Mouse (Mus musculus): Measurements from ENCODE around the gene Ccdc172. TPM values are rescaled to one million over a fixed set of nuclear protein-coding genes. Genes with fewer than 3 reads are reported as not detected.

Gene Ccdc172
- polyA plus RNA-seq (2015; fragmentation: Nextera tagmentation; extraction: Ambion mirVana), result not detected in 2 replicates

- H3K9ac ChIP-seq, result no peak within 1 kb of the TSS
- no peaks in the 10 kb centered on the region for H3K4me1 ChIP-seq
- no peaks in the 10 kb centered on the region for H3K27me3 ChIP-seq
- no peak for ATAC-seq (replicated peaks; ENCODE audit: low FRiP score)
- H3K27ac ChIP-seq, result no peak within 1 kb of the TSS
- WGBS, result 92% methylated on average over 17 of the region's 17 CpGs
- H3K4me2 ChIP-seq, result no peak within 1 kb of the TSS
- H3K4me3 ChIP-seq (replicated peaks), result no peak within 1 kb of the TSS
- no peaks in the 10 kb centered on the region for H3K9me3 ChIP-seq (replicated peaks)
- no peaks in the 10 kb centered on the region for H3K36me3 ChIP-seq
Observed at GRCm38 (mm10) chr19:58511818-58512217, at the start of gene Ccdc172. Gene Ccdc172 (plus strand): TSS chr19:58511993.

DNA sequence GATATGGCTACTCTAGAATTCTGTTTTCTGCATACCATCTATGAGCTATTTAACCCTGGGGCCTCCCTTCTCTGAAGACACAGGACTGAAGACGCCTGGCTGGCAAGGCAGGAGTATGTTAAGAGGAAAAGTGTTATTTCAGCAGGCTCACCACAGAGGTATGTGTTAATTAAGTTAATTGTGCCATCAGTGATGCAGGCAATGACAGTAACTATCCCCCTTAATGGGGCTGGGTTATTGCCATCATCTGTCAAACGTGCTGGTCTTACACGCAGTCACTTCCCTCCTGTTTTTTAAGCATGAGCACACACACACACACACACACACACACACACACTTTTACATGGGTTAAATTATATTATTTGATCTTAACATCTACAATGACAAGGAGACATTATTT, 48.0 kb upstream of the Ccdc172 start:
- Histone ChIP-seq H3K9ac (no peak overlapping the region), H3K27ac (no peak overlapping the region), H3K9me3 (replicated peaks) (peaks cover 4% of the 10 kb centered on the region), H3K4me3 (replicated peaks) (no peak overlapping the region), H3K4me1 (peaks cover 5% of the 10 kb centered on the region; the same call in 1 of the 2 replicates), H3K36me3 (no peaks in the 10 kb centered on the region), H3K27me3 (no peaks in the 10 kb centered on the region; the same call in 1 of the 2 replicates), H3K4me2 (no peak overlapping the region)
- WGBS, result 46% methylated on average over 3 of the region's 3 CpGs
- no peak for ATAC-seq (replicated peaks; ENCODE audit: low FRiP score)

GRCm38 (mm10) chr19:58468331-58468730, 43.5 kb upstream of the Ccdc172 start:
- no peak for ATAC-seq (replicated peaks; ENCODE audit: low FRiP score)
- Histone ChIP-seq H3K4me2 (no peak overlapping the region), H3K9me3 (replicated peaks) (peaks cover 4% of the 10 kb centered on the region), H3K36me3 (no peaks in the 10 kb centered on the region), H3K4me1 (peaks cover 4% of the 10 kb centered on the region; the same call in 1 of the 2 replicates), H3K9ac (no peak overlapping the region), H3K27ac (no peak overlapping the region), H3K27me3 (no peaks in the 10 kb centered on the region), H3K4me3 (replicated peaks) (no peak overlapping the region)
- WGBS, result 54% methylated on average over 2 of the region's 2 CpGs

DNA sequence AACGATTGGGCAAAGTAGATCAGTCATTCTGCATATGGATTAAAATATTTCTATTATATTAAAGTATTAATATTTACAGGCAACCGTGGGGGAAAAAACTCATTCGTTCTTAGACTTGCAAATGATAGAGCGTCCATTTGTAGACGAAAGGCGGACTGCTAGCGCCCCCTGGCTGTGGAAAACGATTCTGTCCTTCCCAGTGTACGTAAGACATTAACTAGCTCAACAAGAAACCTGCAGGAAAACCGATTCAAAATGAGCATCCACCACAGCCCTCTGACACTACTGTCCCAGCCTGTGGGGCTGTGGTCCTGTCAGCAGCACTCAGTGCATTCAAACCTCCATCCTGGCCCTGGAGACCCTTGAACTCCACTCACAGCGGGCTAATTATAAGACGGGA, 42.4 kb upstream of the Ccdc172 start:
- 17% methylated on average over 12 of the region's 12 CpGs for WGBS
- ATAC-seq (replicated peaks; ENCODE audit: low FRiP score), result no peak
- no peak overlapping the region for H3K4me2 ChIP-seq

GRCm38 (mm10) chr19:58474251-58474650, 37.5 kb upstream of the Ccdc172 start:
- no peak for ATAC-seq (replicated peaks; ENCODE audit: low FRiP score)
- Histone ChIP-seq H3K27me3 (no peaks in the 10 kb centered on the region), H3K4me3 (replicated peaks) (no peak overlapping the region), H3K4me2 (no peak overlapping the region), H3K9ac (no peak overlapping the region), H3K9me3 (replicated peaks) (no peaks in the 10 kb centered on the region), H3K36me3 (no peaks in the 10 kb centered on the region), H3K4me1 (no peaks in the 10 kb centered on the region), H3K27ac (no peak overlapping the region)
- 85% methylated on average over 3 of the region's 3 CpGs for WGBS

More for the DNA sequence above, 42.4 kb upstream of the Ccdc172 start:
- Histone ChIP-seq H3K4me3 (replicated peaks) (no peak overlapping the region), H3K27me3 (no peaks in the 10 kb centered on the region), H3K9me3 (replicated peaks) (peaks cover 4% of the 10 kb centered on the region), H3K36me3 (no peaks in the 10 kb centered on the region), H3K27ac (no peak overlapping the region), H3K9ac (no peak overlapping the region), H3K4me1 (peaks cover 4% of the 10 kb centered on the region; the same call in 1 of the 2 replicates)

- ATAC-seq (replicated peaks; ENCODE audit: low FRiP score), result no peak
- no peak overlapping the region for H3K9ac ChIP-seq
- H3K27me3 ChIP-seq, result no peaks in the 10 kb centered on the region
- no peaks in the 10 kb centered on the region for H3K36me3 ChIP-seq
- 67% methylated on average over 9 of the region's 9 CpGs for WGBS
- H3K4me3 ChIP-seq (replicated peaks), result no peak overlapping the region
- H3K27ac ChIP-seq, result no peak overlapping the region
- H3K4me2 ChIP-seq, result no peak overlapping the region
- H3K9me3 ChIP-seq (replicated peaks), result 0 out of 2 replicates have a peak, but pooled peaks cover 4% of the 10 kb centered on the region
- 0 out of 2 replicates have a peak, but pooled peaks cover 2% of the 10 kb centered on the region for H3K4me1 ChIP-seq
Observed at GRCm38 (mm10) chr19:58482373-58482977, 29.3 kb upstream of the Ccdc172 start.

- ATAC-seq (replicated peaks; ENCODE audit: low FRiP score), result no peak
- 0 out of 2 replicates have a peak, but pooled peaks cover 2% of the 10 kb centered on the region for H3K4me1 ChIP-seq
- WGBS, result 45% methylated on average over 2 of the region's 2 CpGs
- no peaks in the 10 kb centered on the region for H3K9me3 ChIP-seq (replicated peaks)
- H3K36me3 ChIP-seq, result no peaks in the 10 kb centered on the region
- H3K27ac ChIP-seq, result no peak overlapping the region
- H3K27me3 ChIP-seq, result no peaks in the 10 kb centered on the region
- no peak overlapping the region for H3K4me2 ChIP-seq
- no peak overlapping the region for H3K9ac ChIP-seq
- H3K4me3 ChIP-seq (replicated peaks), result no peak overlapping the region
Observed at GRCm38 (mm10) chr19:58486686-58487085, 25.1 kb upstream of the Ccdc172 start.

DNA sequence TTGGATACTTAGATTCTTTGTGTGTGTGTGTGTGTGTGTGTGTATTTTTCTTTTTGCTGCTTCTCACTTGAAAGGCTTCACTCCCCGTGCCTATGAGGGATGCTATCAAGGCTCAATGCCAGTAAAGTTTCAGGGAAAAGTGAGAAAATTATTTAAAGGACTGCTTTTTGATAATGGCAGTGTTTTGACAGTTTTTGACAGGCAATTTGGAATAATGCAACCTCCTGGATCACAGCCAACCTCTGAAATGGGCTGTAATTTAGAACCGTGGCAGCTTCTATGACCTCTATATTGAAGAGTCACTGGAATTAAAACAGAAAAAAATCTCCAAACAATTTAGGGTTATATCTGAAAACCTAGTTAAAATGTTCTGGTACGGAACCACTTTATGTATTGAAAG, 14.7 kb upstream of the Ccdc172 start:
- Histone ChIP-seq H3K4me3 (replicated peaks) (no peak overlapping the region), H3K4me2 (no peak overlapping the region), H3K9ac (no peak overlapping the region), H3K27ac (no peak overlapping the region), H3K4me1 (no peaks in the 10 kb centered on the region), H3K27me3 (no peaks in the 10 kb centered on the region), H3K36me3 (no peaks in the 10 kb centered on the region), H3K9me3 (replicated peaks) (no peaks in the 10 kb centered on the region)
- no peak for ATAC-seq (replicated peaks; ENCODE audit: low FRiP score)
- WGBS, result 62% methylated on average over 3 of the region's 3 CpGs

DNA sequence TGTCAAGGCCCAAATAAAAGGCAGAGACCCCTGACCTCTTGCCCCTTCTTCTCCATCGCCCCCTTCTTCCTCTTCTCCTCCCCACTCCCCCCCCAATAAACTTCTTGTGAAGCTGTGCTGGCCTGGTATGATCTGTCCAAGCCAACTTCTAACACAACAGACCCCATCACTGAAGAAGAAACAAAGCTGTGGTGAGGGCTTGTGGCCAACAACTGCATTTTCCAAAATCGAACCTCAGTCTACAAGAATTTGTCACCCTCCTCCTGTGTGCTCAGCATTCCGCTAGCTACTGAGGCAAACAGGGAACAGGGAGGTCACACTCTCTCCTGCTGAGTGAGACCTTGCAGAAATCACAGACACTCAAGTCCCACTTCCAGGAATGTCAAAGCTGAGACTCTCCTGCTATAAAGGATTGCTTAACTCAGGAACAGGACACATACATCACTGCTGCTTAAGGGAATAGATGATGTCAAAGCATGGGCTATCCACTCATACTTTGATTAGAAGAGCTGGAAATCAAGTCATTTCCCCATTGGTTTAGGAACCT, 12.3 kb upstream of the Ccdc172 start:
- Histone ChIP-seq H3K27me3 (no peaks in the 10 kb centered on the region), H3K27ac (no peak overlapping the region), H3K9ac (no peak overlapping the region), H3K9me3 (replicated peaks) (no peaks in the 10 kb centered on the region), H3K4me3 (replicated peaks) (no peak overlapping the region), H3K36me3 (no peaks in the 10 kb centered on the region), H3K4me2 (no peak overlapping the region), H3K4me1 (no peaks in the 10 kb centered on the region)
- ATAC-seq (replicated peaks; ENCODE audit: low FRiP score), result no peak
- 78% methylated on average over 3 of the region's 3 CpGs for WGBS

DNA sequence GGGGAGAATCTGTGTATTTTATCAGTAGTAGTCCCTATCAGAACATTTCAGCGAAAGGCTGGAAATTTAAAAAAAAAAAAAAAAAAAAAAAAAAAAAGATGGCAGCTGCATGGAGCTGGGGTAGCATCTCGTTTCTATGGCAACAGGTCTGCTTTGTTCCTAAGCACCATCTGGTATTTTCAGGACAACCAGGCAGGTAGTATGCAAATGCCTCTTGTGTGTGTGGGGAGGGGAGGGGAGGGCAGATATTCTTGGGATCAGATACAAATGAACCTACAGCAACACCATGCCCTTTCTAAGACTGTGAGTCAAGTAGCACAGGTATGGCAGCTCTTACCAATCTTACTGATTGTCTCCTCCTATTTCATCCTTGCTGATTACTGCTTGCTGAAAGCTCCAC, 11.7 kb upstream of the Ccdc172 start:
- Histone ChIP-seq H3K27me3 (no peaks in the 10 kb centered on the region), H3K9ac (no peak overlapping the region), H3K9me3 (replicated peaks) (no peaks in the 10 kb centered on the region), H3K4me2 (no peak overlapping the region), H3K4me3 (replicated peaks) (no peak overlapping the region), H3K27ac (no peak overlapping the region), H3K4me1 (no peaks in the 10 kb centered on the region), H3K36me3 (no peaks in the 10 kb centered on the region)
- WGBS, result 95% methylated on average over 2 of the region's 2 CpGs
- ATAC-seq (replicated peaks; ENCODE audit: low FRiP score), result no peak

DNA sequence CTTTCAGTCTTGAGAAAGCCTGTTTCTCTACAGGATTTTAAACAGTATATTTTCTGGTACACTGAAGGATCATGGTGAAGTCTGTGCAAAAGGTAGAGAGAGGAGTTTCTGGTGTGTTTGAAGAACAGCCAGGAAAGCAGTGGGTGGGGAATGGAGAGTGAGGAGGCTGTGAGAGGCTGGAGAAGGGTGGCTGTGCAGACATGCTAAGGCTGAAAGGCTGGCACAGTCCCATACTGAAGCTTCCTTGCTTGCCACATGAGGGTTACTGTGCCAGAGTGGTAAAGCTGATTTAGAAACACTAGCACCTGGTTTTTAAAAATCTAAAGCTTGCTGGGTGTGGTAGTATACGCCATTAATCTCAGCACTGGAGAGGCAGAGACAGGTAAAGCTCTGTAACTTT, 9.9 kb downstream of the Ccdc172 start:
- no peak overlapping the region for H3K27ac ChIP-seq
- no peaks in the 10 kb centered on the region for H3K36me3 ChIP-seq
- WGBS, result 94% methylated on average over 1 of the region's 1 CpGs
- no peaks in the 10 kb centered on the region for H3K27me3 ChIP-seq
- no peaks in the 10 kb centered on the region for H3K4me1 ChIP-seq
- ATAC-seq (replicated peaks; ENCODE audit: low FRiP score), result no peak
- no peak overlapping the region for H3K9ac ChIP-seq
- H3K9me3 ChIP-seq (replicated peaks), result no peaks in the 10 kb centered on the region
- no peak overlapping the region for H3K4me3 ChIP-seq (replicated peaks)
- no peak overlapping the region for H3K4me2 ChIP-seq

GRCm38 (mm10) chr19:58523736-58524394, 12.1 kb downstream of the Ccdc172 start:
- no peaks in the 10 kb centered on the region for H3K27me3 ChIP-seq
- no peaks in the 10 kb centered on the region for H3K4me1 ChIP-seq
- H3K4me3 ChIP-seq (replicated peaks), result no peak overlapping the region
- ATAC-seq (replicated peaks; ENCODE audit: low FRiP score), result no peak
- no peaks in the 10 kb centered on the region for H3K36me3 ChIP-seq
- H3K9ac ChIP-seq, result no peak overlapping the region
- 53% methylated on average over 12 of the region's 12 CpGs for WGBS
- no peak overlapping the region for H3K27ac ChIP-seq
- H3K4me2 ChIP-seq, result no peak overlapping the region
- H3K9me3 ChIP-seq (replicated peaks), result no peaks in the 10 kb centered on the region

Data from kidney, embryonic 15.5 days (tissue).